8 mouse cellular contexts compared by ENCODE assay signal in the genomic region with DNA sequence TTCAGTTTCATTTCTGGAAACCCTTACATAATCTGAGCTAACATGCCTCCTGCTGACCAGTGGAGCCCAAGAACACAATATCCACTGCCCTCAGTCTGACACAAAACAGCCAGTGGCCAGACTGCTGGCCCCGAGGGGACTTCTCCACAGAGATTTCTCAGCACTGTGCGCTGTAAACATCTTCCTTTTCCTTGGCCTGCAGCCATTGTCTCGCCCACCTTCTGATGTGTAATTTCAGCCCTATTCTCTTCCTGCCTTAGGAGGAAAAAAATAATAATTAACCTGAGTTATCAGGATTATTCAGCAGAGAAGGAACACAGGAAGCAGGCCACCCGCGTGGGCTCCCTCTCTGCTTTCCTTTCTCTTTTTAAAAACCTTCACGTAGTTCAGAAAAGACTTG.
A peak's percentile ranks its signal among the peaks of the same experiment; 100 is the strongest.
DNase-seq lines count a peak whose midpoint lies in the region; ATAC-seq and TF ChIP-seq lines count a peak whose summit lies in the region.
"Had no signal": no experiment of that assay in that cellular context is flagged by ENCODE, and none has a peak within 500 bp of the region (broad histone marks: within the 10 kb centered on the region; RNA-seq: fewer than 3 reads in every experiment).

No protein-coding gene starts in this region.

- no peak overlapping the region for H3K4me3 ChIP-seq in stomach, postnatal 0 days (ENCODE audit: low read depth, low read length)

- no peaks in the 10 kb centered on the region for H3K9me3 ChIP-seq in stomach, postnatal 0 days (ENCODE audit: control insufficient read depth, low read length)

- H3K27ac ChIP-seq in stomach, postnatal 0 days (replicated peaks): peak overlapping the region; percentile 40; the same call in 1 of the 2 replicates
- H3K27ac ChIP-seq: macrophage had no signal

- WGBS in stomach, postnatal 0 days: 37% methylated on average over 6 of the region's 6 CpGs

- peak; percentile 58 for DNase-seq in right cerebral cortex, adult 18-20 months
- DNase-seq in right cerebral cortex, postnatal 25 days: no peak
- peak; percentile 26 for DNase-seq in gastrocnemius, postnatal 14 days
- peak; percentile 18 for DNase-seq in kidney, adult 9 months
- peak; percentile 43 for DNase-seq in stomach, postnatal 0 days (ENCODE audit: low spot score)
- no peak for DNase-seq in cerebellum, adult 9-10 months

- intact Hi-C loops in gastrocnemius, postnatal 14 days (cut with DNase I; ENCODE audit: low total_unique reads): no loop called here

- TF ChIP-seq EP300 in stomach, postnatal 0 days (optimal IDR thresholded peaks at IDR 0.05): no peak

- no peaks in the 10 kb centered on the region for H3K27me3 ChIP-seq in stomach, postnatal 0 days (ENCODE audit: control insufficient read depth, insufficient read depth, low read length)

- no peaks in the 10 kb centered on the region for H3K4me1 ChIP-seq in stomach, postnatal 0 days (replicated peaks; ENCODE audit: control insufficient read depth, insufficient read depth)

- H3K36me3 ChIP-seq in stomach, postnatal 0 days (ENCODE audit: control insufficient read depth, insufficient read depth, low read length): no peaks in the 10 kb centered on the region; the same call in 1 of the 2 replicates

- ATAC-seq in stomach, postnatal 0 days (ENCODE audit: low FRiP score, low TSS enrichment): peak; percentile 76
- ATAC-seq in granulocyte monocyte progenitor cell, adult 5-6 weeks (replicated peaks; ENCODE audit: poor library complexity, severe bottlenecking): no peak

- TF ChIP-seq CTCF in stomach, postnatal 0 days (IDR thresholded peaks at IDR 0.05; ENCODE audit: low read depth): 0 out of 2 replicates have a peak, but pooled peaks have one; percentile 3

- no peak overlapping the region for H3K9ac ChIP-seq in stomach, postnatal 0 days (ENCODE audit: low read length)

- H3K4me2 ChIP-seq in stomach, postnatal 0 days (replicated peaks; ENCODE audit: low read depth): no peak overlapping the region; the same call in 1 of the 2 replicates

Comparison
In these comparisons a context has a peak if more than half of its experiments do, and no peak if none do; other contexts are left out.
1. DNase-seq: peak in right cerebral cortex, adult 18-20 months (single experiment), gastrocnemius, postnatal 14 days (single experiment), kidney, adult 9 months (single experiment) and stomach, postnatal 0 days (single experiment); none in right cerebral cortex, postnatal 25 days (single experiment) and cerebellum, adult 9-10 months (single experiment).